Mouse (Mus musculus) cerebellum, adult 2 months (tissue): Measurements from ENCODE around the gene Hif3a.
"Not testable (repeated sequence)": the region's sequence is repeated elsewhere in the genome, so short reads cannot be mapped to it uniquely, and the experiment has no call there.

Source experiments
- CTCF ChIP-seq: fragments of 200-500 bp; IDR thresholded peaks from 2 replicates; pipeline ENCODE4 v1.5.1; 2011; ENCODE audit warnings: low read depth, mild to moderate bottlenecking, control low read depth, low read length, moderate library complexity, borderline replicate concordance; ENCODE audit not compliant: insufficient read depth
- POLR2A ChIP-seq: fragments of 200-500 bp; IDR thresholded peaks from 2 replicates; pipeline ENCODE4 v1.6.1; 2011; ENCODE audit warnings: low read length, control low read depth, borderline replicate concordance; ENCODE audit not compliant: insufficient read depth

- not testable (repeated sequence) for TF ChIP-seq CTCF, POLR2A
These were observed 5.4 kb upstream of the Hif3a start for GRCm38 (mm10) chr7:17067651-17068050.
